Mouse (Mus musculus) urinary bladder, postnatal 25 days (tissue): ENCODE measurements around the gene Fbxo41.

Experiments used
- DNase-seq: peaks from one replicate; pipeline ENCODE4 v3.0.0; 2022; ENCODE audit warnings: low spot score

The Fbxo41 gene

GRCm38 (mm10) chr6:85502911-85503250 is at the start of gene Fbxo41:
TSS of gene Fbxo41 (minus strand) at chr6:85502994.
- DNase-seq, result no peak

GRCm38 (mm10) chr6:85547642-85548041 is 44.8 kb upstream of the Fbxo41 start:
- DNase-seq, result no peak

GRCm38 (mm10) chr6:85544251-85544881 is 41.6 kb upstream of the Fbxo41 start:
- no peak for DNase-seq

GRCm38 (mm10) chr6:85543351-85544175 is 40.8 kb upstream of the Fbxo41 start:
- DNase-seq, result no peak

- no peak for DNase-seq
Measured at GRCm38 (mm10) chr6:85522825-85523224, 20.0 kb upstream of the Fbxo41 start.

- DNase-seq, result no peak
Measured at GRCm38 (mm10) chr6:85522026-85522425, 19.2 kb upstream of the Fbxo41 start.

GRCm38 (mm10) chr6:85518091-85518693 is 15.4 kb upstream of the Fbxo41 start:
- DNase-seq, result no peak

GRCm38 (mm10) chr6:85515941-85516340 is 13.1 kb upstream of the Fbxo41 start:
- no peak for DNase-seq

- no peak for DNase-seq
Measured at GRCm38 (mm10) chr6:85513531-85513910, 10.7 kb upstream of the Fbxo41 start, which contains the start of gene Egr4. TSS of gene Egr4 (minus strand) at chr6:85513589.

- DNase-seq, result no peak
Measured at GRCm38 (mm10) chr6:85512577-85513530, 10.1 kb upstream of the Fbxo41 start.

GRCm38 (mm10) chr6:85512056-85512440 is 9.3 kb upstream of the Fbxo41 start:
- DNase-seq, result no peak

- DNase-seq, result peak; percentile 49
Measured at GRCm38 (mm10) chr6:85511286-85512055, 8.7 kb upstream of the Fbxo41 start.

GRCm38 (mm10) chr6:85510476-85510875 is 7.7 kb upstream of the Fbxo41 start:
- DNase-seq, result no peak

GRCm38 (mm10) chr6:85508602-85509001 is 5.8 kb upstream of the Fbxo41 start:
- no peak for DNase-seq

- no peak for DNase-seq
Measured at GRCm38 (mm10) chr6:85504908-85505307, 2.1 kb upstream of the Fbxo41 start.

- DNase-seq, result no peak
Measured at GRCm38 (mm10) chr6:85502103-85502910, 487 bp downstream of the Fbxo41 start.

GRCm38 (mm10) chr6:85501571-85502102 is 1.2 kb downstream of the Fbxo41 start:
- no peak for DNase-seq

GRCm38 (mm10) chr6:85500416-85500815 is 2.4 kb downstream of the Fbxo41 start:
- no peak for DNase-seq

GRCm38 (mm10) chr6:85498147-85498546 is 4.6 kb downstream of the Fbxo41 start:
- DNase-seq, result no peak

- DNase-seq, result no peak
Measured at GRCm38 (mm10) chr6:85496976-85497375, 5.8 kb downstream of the Fbxo41 start.
